Mouse (Mus musculus): ENCODE data around the gene Myh9. TPM values are rescaled to one million over a fixed set of nuclear protein-coding genes. Genes with fewer than 3 reads are reported as not detected.
A peak's percentile ranks its signal among the peaks of the same experiment; 100 is the strongest.
"Not testable (repeated sequence)": the region's sequence is repeated elsewhere in the genome, so short reads cannot be mapped to it uniquely, and the experiment has no call there.

Gene Myh9
- total RNA-seq, 1 experiment, result 152 TPM

- Histone ChIP-seq H3K9me3 (ENCODE audit: control insufficient read depth, insufficient read depth, low read depth, low read length) (no peaks in the 10 kb centered on the region), H3K36me3 (ENCODE audit: control insufficient read depth, insufficient read depth, low read length, poor library complexity, severe bottlenecking) (no peaks in the 10 kb centered on the region), H3K4me3 (ENCODE audit: insufficient read depth in 1 of 2, low read depth in 1 of 2, low read length in 2 of 2, poor library complexity in 1 of 2, severe bottlenecking in 1 of 2) (no peak overlapping the region), H3K4me1 (ENCODE audit: control insufficient read depth in 2 of 2, insufficient read depth in 2 of 2, low read length in 2 of 2, poor library complexity in 1 of 2) (no peaks in the 10 kb centered on the region), H3K27ac (ENCODE audit: insufficient read depth, low read depth, low read length, poor library complexity, severe bottlenecking) (no peak overlapping the region), H3K9ac (ENCODE audit: insufficient read depth, low read depth, low read length, poor library complexity, severe bottlenecking) (no peak overlapping the region)
- DNase-seq (ENCODE audit: low read depth, low spot score), result no peak
- TF ChIP-seq HCFC1 (IDR thresholded peaks at IDR 0.05; ENCODE audit: borderline replicate concordance, insufficient read depth, low read length), result no peak
- TF ChIP-seq ZNF384 (IDR thresholded peaks at IDR 0.05; ENCODE audit: low read depth, low read length), result no peak
- TF ChIP-seq ZC3H11A (IDR thresholded peaks at IDR 0.05; ENCODE audit: borderline replicate concordance, low read depth, low read length), result no peak
- no peak for TF ChIP-seq CHD2 (IDR thresholded peaks at IDR 0.05; ENCODE audit: low read depth, low read length)
- no peak for TF ChIP-seq MAFK (IDR thresholded peaks at IDR 0.05; ENCODE audit: insufficient read depth, low read depth, low read length)
- in situ Hi-C loops (cut with MboI; ENCODE audit: low sequenced_read_pairs in 2 of 2, unreplicated experiment in 2 of 2), result no loop called here
Observed at GRCm38 (mm10) chr15:77746326-77746725, 95.6 kb downstream of the Myh9 start.

- in situ Hi-C loops (cut with MboI; ENCODE audit: low sequenced_read_pairs in 2 of 2, unreplicated experiment in 2 of 2), result no loop called here
- Histone ChIP-seq H3K9me3 (ENCODE audit: control insufficient read depth, insufficient read depth, low read depth, low read length) (no peaks in the 10 kb centered on the region), H3K36me3 (ENCODE audit: control insufficient read depth, insufficient read depth, low read length, poor library complexity, severe bottlenecking) (no peaks in the 10 kb centered on the region), H3K4me1 (ENCODE audit: control insufficient read depth in 2 of 2, insufficient read depth in 2 of 2, low read length in 2 of 2, poor library complexity in 1 of 2) (no peaks in the 10 kb centered on the region), H3K4me3 (ENCODE audit: insufficient read depth in 1 of 2, low read depth in 1 of 2, low read length in 2 of 2, poor library complexity in 1 of 2, severe bottlenecking in 1 of 2) (no peak overlapping the region), H3K27ac (ENCODE audit: insufficient read depth, low read depth, low read length, poor library complexity, severe bottlenecking) (no peak overlapping the region), H3K9ac (ENCODE audit: insufficient read depth, low read depth, low read length, poor library complexity, severe bottlenecking) (no peak overlapping the region)
- no peak for TF ChIP-seq ZNF384 (IDR thresholded peaks at IDR 0.05; ENCODE audit: low read depth, low read length)
- no peak for TF ChIP-seq MAFK (IDR thresholded peaks at IDR 0.05; ENCODE audit: insufficient read depth, low read depth, low read length)
- no peak for TF ChIP-seq HCFC1 (IDR thresholded peaks at IDR 0.05; ENCODE audit: borderline replicate concordance, insufficient read depth, low read length)
- TF ChIP-seq ZC3H11A (IDR thresholded peaks at IDR 0.05; ENCODE audit: borderline replicate concordance, low read depth, low read length), result no peak
- TF ChIP-seq CHD2 (IDR thresholded peaks at IDR 0.05; ENCODE audit: low read depth, low read length), result no peak
- no peak for DNase-seq (ENCODE audit: low read depth, low spot score)
Observed at GRCm38 (mm10) chr15:77745081-77745480, 96.9 kb downstream of the Myh9 start.

- no peak overlapping the region for H3K27ac ChIP-seq (ENCODE audit: insufficient read depth, low read depth, low read length, poor library complexity, severe bottlenecking)
- H3K9me3 ChIP-seq (ENCODE audit: control insufficient read depth, insufficient read depth, low read depth, low read length), result no peaks in the 10 kb centered on the region
- no peak overlapping the region for H3K4me3 ChIP-seq (ENCODE audit: insufficient read depth in 1 of 2, low read depth in 1 of 2, low read length in 2 of 2, poor library complexity in 1 of 2, severe bottlenecking in 1 of 2)
- H3K9ac ChIP-seq (ENCODE audit: insufficient read depth, low read depth, low read length, poor library complexity, severe bottlenecking), result no peak overlapping the region
- H3K36me3 ChIP-seq (ENCODE audit: control insufficient read depth, insufficient read depth, low read length, poor library complexity, severe bottlenecking), result no peaks in the 10 kb centered on the region
- H3K4me1 ChIP-seq (ENCODE audit: control insufficient read depth in 2 of 2, insufficient read depth in 2 of 2, low read length in 2 of 2, poor library complexity in 1 of 2), result no peaks in the 10 kb centered on the region
- no peak for TF ChIP-seq MAFK (IDR thresholded peaks at IDR 0.05; ENCODE audit: insufficient read depth, low read depth, low read length)
- TF ChIP-seq ZNF384 (IDR thresholded peaks at IDR 0.05; ENCODE audit: low read depth, low read length), result peak; percentile 61
- in situ Hi-C loops (cut with MboI; ENCODE audit: low sequenced_read_pairs in 2 of 2, unreplicated experiment in 2 of 2), result no loop called here
- no peak for DNase-seq (ENCODE audit: low read depth, low spot score)
Observed at GRCm38 (mm10) chr15:77744632-77745031, 97.3 kb downstream of the Myh9 start.

GRCm38 (mm10) chr15:77741556-77741955 lies 100.4 kb downstream of the Myh9 start:
- in situ Hi-C loops (cut with MboI; ENCODE audit: low sequenced_read_pairs in 2 of 2, unreplicated experiment in 2 of 2); H3K27ac ChIP-seq (ENCODE audit: insufficient read depth, low read depth, low read length, poor library complexity, severe bottlenecking); H3K9ac ChIP-seq (ENCODE audit: insufficient read depth, low read depth, low read length, poor library complexity, severe bottlenecking); H3K4me3 ChIP-seq (ENCODE audit: insufficient read depth in 1 of 2, low read depth in 1 of 2, low read length in 2 of 2, poor library complexity in 1 of 2, severe bottlenecking in 1 of 2); DNase-seq (ENCODE audit: low read depth, low spot score); H3K36me3 ChIP-seq (ENCODE audit: control insufficient read depth, insufficient read depth, low read length, poor library complexity, severe bottlenecking); H3K9me3 ChIP-seq (ENCODE audit: control insufficient read depth, insufficient read depth, low read depth, low read length); H3K4me1 ChIP-seq (ENCODE audit: control insufficient read depth in 2 of 2, insufficient read depth in 2 of 2, low read length in 2 of 2, poor library complexity in 1 of 2): not testable (repeated sequence)

GRCm38 (mm10) chr15:77740511-77741297 lies 101.3 kb downstream of the Myh9 start:
- no peaks in the 10 kb centered on the region for H3K4me1 ChIP-seq (ENCODE audit: control insufficient read depth in 2 of 2, insufficient read depth in 2 of 2, low read length in 2 of 2, poor library complexity in 1 of 2)
- in situ Hi-C loops (cut with MboI; ENCODE audit: low sequenced_read_pairs in 2 of 2, unreplicated experiment in 2 of 2), result no loop called here
- TF ChIP-seq ZNF384 (IDR thresholded peaks at IDR 0.05; ENCODE audit: low read depth, low read length) (no peak), HCFC1 (IDR thresholded peaks at IDR 0.05; ENCODE audit: borderline replicate concordance, insufficient read depth, low read length) (no peak), ZC3H11A (IDR thresholded peaks at IDR 0.05; ENCODE audit: borderline replicate concordance, low read depth, low read length) (no peak), CHD2 (IDR thresholded peaks at IDR 0.05; ENCODE audit: low read depth, low read length) (no peak), MAFK (IDR thresholded peaks at IDR 0.05; ENCODE audit: insufficient read depth, low read depth, low read length) (no peak)
- H3K9me3 ChIP-seq (ENCODE audit: control insufficient read depth, insufficient read depth, low read depth, low read length), result no peaks in the 10 kb centered on the region
- H3K27ac ChIP-seq (ENCODE audit: insufficient read depth, low read depth, low read length, poor library complexity, severe bottlenecking), result no peak overlapping the region
- no peaks in the 10 kb centered on the region for H3K36me3 ChIP-seq (ENCODE audit: control insufficient read depth, insufficient read depth, low read length, poor library complexity, severe bottlenecking)
- DNase-seq (ENCODE audit: low read depth, low spot score), result no peak
- no peak overlapping the region for H3K9ac ChIP-seq (ENCODE audit: insufficient read depth, low read depth, low read length, poor library complexity, severe bottlenecking)
- H3K4me3 ChIP-seq (ENCODE audit: insufficient read depth in 1 of 2, low read depth in 1 of 2, low read length in 2 of 2, poor library complexity in 1 of 2, severe bottlenecking in 1 of 2), result no peak overlapping the region

- H3K9me3 ChIP-seq (ENCODE audit: control insufficient read depth, insufficient read depth, low read depth, low read length); H3K27ac ChIP-seq (ENCODE audit: insufficient read depth, low read depth, low read length, poor library complexity, severe bottlenecking); H3K4me1 ChIP-seq (ENCODE audit: control insufficient read depth in 2 of 2, insufficient read depth in 2 of 2, low read length in 2 of 2, poor library complexity in 1 of 2); H3K4me3 ChIP-seq (ENCODE audit: insufficient read depth in 1 of 2, low read depth in 1 of 2, low read length in 2 of 2, poor library complexity in 1 of 2, severe bottlenecking in 1 of 2); DNase-seq (ENCODE audit: low read depth, low spot score); in situ Hi-C loops (cut with MboI; ENCODE audit: low sequenced_read_pairs in 2 of 2, unreplicated experiment in 2 of 2); H3K36me3 ChIP-seq (ENCODE audit: control insufficient read depth, insufficient read depth, low read length, poor library complexity, severe bottlenecking); H3K9ac ChIP-seq (ENCODE audit: insufficient read depth, low read depth, low read length, poor library complexity, severe bottlenecking): not testable (repeated sequence)
Observed at GRCm38 (mm10) chr15:77733903-77734302, 108.1 kb downstream of the Myh9 start.

GRCm38 (mm10) chr15:77733380-77733779 lies 108.6 kb downstream of the Myh9 start:
- H3K9me3 ChIP-seq (ENCODE audit: control insufficient read depth, insufficient read depth, low read depth, low read length); H3K36me3 ChIP-seq (ENCODE audit: control insufficient read depth, insufficient read depth, low read length, poor library complexity, severe bottlenecking); DNase-seq (ENCODE audit: low read depth, low spot score); H3K4me3 ChIP-seq (ENCODE audit: insufficient read depth in 1 of 2, low read depth in 1 of 2, low read length in 2 of 2, poor library complexity in 1 of 2, severe bottlenecking in 1 of 2); H3K4me1 ChIP-seq (ENCODE audit: control insufficient read depth in 2 of 2, insufficient read depth in 2 of 2, low read length in 2 of 2, poor library complexity in 1 of 2); H3K27ac ChIP-seq (ENCODE audit: insufficient read depth, low read depth, low read length, poor library complexity, severe bottlenecking); in situ Hi-C loops (cut with MboI; ENCODE audit: low sequenced_read_pairs in 2 of 2, unreplicated experiment in 2 of 2); H3K9ac ChIP-seq (ENCODE audit: insufficient read depth, low read depth, low read length, poor library complexity, severe bottlenecking): not testable (repeated sequence)

All from ES-E14 (cell line).